Mouse (Mus musculus) hindbrain, embryonic 16.5 days (tissue): Measurements from ENCODE around the gene Gstm5. TPM values are rescaled to one million over a fixed set of nuclear protein-coding genes. Genes with fewer than 3 reads are reported as not detected.
"Not testable (repeated sequence)": the region's sequence is repeated elsewhere in the genome, so short reads cannot be mapped to it uniquely, and the experiment has no call there.

Experiments
- ATAC-seq: fragments of 200-750 bp; cut with Nextera tagmentation; 2 replicates; pipeline ENCODE4 v1.8.0; 2017; ENCODE audit warnings: moderate TSS enrichment, moderate library complexity
- H3K27ac ChIP-seq: fragments of 300-500 bp; sonication (generic); 2 replicates; pipeline ENCODE4 v1.5.1; 2014; ENCODE audit warnings: low read depth, mild to moderate bottlenecking, control low read depth, low read length, moderate library complexity
- H3K27me3 ChIP-seq: fragments of 300-500 bp; sonication (generic); replicated peaks from 2 replicates; pipeline ENCODE4 v1.6.1; 2014; ENCODE audit warnings: low read length; ENCODE audit not compliant: control insufficient read depth, insufficient read depth
- H3K36me3 ChIP-seq: fragments of 300-500 bp; sonication (generic); 2 replicates; pipeline ENCODE4 v1.6.1; 2014; ENCODE audit warnings: mild to moderate bottlenecking, low read length, moderate library complexity, mixed read lengths; ENCODE audit not compliant: control insufficient read depth, insufficient read depth
- H3K4me1 ChIP-seq: fragments of 300-500 bp; sonication (generic); 2 replicates; pipeline ENCODE4 v1.6.1; 2014; ENCODE audit warnings: low read depth, low read length; ENCODE audit not compliant: control insufficient read depth, insufficient read depth
- H3K4me2 ChIP-seq: fragments of 300-500 bp; sonication (generic); 2 replicates; pipeline ENCODE4 v1.6.1; 2014; ENCODE audit warnings: mild to moderate bottlenecking, low read length, control low read depth, moderate library complexity
- H3K4me3 ChIP-seq: fragments of 300-500 bp; sonication (generic); 2 replicates; pipeline ENCODE4 v1.5.1; 2014; ENCODE audit warnings: mild to moderate bottlenecking, low read length, control low read depth, moderate library complexity
- H3K9ac ChIP-seq: fragments of 300-500 bp; sonication (generic); 2 replicates; pipeline ENCODE4 v1.6.1; 2014; ENCODE audit warnings: low read depth, mild to moderate bottlenecking, control low read depth, low read length, moderate library complexity
- H3K9me3 ChIP-seq: fragments of 300-500 bp; sonication (generic); 2 replicates; pipeline ENCODE4 v1.6.1; 2014; ENCODE audit warnings: mild to moderate bottlenecking, low read length, moderate library complexity; ENCODE audit not compliant: control insufficient read depth
- WGBS: fragments of 180-500 bp; shearing (Covaris S2); extraction: QIAGEN DNeasy Blood & Tissue Kit; methylation state at CpG from one replicate; pipeline ENCODE4 v1.1.7; 2014; 5-methylcytosine and 5-hydroxymethylcytosine counted together
- polyA plus RNA-seq: library from polyadenylated mRNA; unstranded; fragments of >200 nt; fragmentation: Nextera tagmentation; extraction: Ambion mirVana; gene quantifications from 2 replicates; pipeline ENCODE4 v1.2.1, GENCODE M21; 2015

The Gstm5 gene
- polyA plus RNA-seq, 1 experiment from 2014 or later: 292 TPM

GRCm38 (mm10) chr3:107889236-107889635 is 6.4 kb upstream of the Gstm5 start:
- not testable (repeated sequence) for H3K4me1 ChIP-seq, ATAC-seq, H3K4me2 ChIP-seq, H3K9ac ChIP-seq, H3K27me3 ChIP-seq, H3K4me3 ChIP-seq, H3K27ac ChIP-seq, H3K9me3 ChIP-seq, H3K36me3 ChIP-seq
- 65% methylated on average over 2 of the region's 2 CpGs for WGBS

GRCm38 (mm10) chr3:107895194-107895719 is 364 bp upstream of the Gstm5 start:
- Histone ChIP-seq H3K4me3 (peak overlapping the region; percentile 73), H3K4me2 (peak overlapping the region; percentile 74), H3K36me3 (peaks cover 6% of the 10 kb centered on the region), H3K27ac (peak overlapping the region; percentile 81), H3K9me3 (no peaks in the 10 kb centered on the region), H3K27me3 (no peaks in the 10 kb centered on the region), H3K4me1 (peaks cover 3% of the 10 kb centered on the region; the same call in 1 of the 2 replicates), H3K9ac (peak overlapping the region; percentile 83)
- WGBS: 11% methylated on average over 6 of the region's 6 CpGs
- ATAC-seq: peak; percentile 48

GRCm38 (mm10) chr3:107898691-107899090 is 3.1 kb downstream of the Gstm5 start:
- no peak overlapping the region for H3K27ac ChIP-seq
- H3K4me1 ChIP-seq: peaks cover 3% of the 10 kb centered on the region; the same call in 1 of the 2 replicates
- H3K4me3 ChIP-seq: no peak overlapping the region
- no peak overlapping the region for H3K9ac ChIP-seq
- H3K36me3 ChIP-seq: peaks cover 6% of the 10 kb centered on the region
- H3K9me3 ChIP-seq: no peaks in the 10 kb centered on the region
- no peak for ATAC-seq
- 96% methylated on average over 13 of the region's 13 CpGs for WGBS
- no peaks in the 10 kb centered on the region for H3K27me3 ChIP-seq
- H3K4me2 ChIP-seq: no peak overlapping the region

- Histone ChIP-seq H3K27ac (no peak overlapping the region), H3K4me1 (no peaks in the 10 kb centered on the region; the same call in 1 of the 2 replicates), H3K9me3 (no peaks in the 10 kb centered on the region), H3K27me3 (no peaks in the 10 kb centered on the region), H3K9ac (no peak overlapping the region), H3K4me3 (no peak overlapping the region), H3K4me2 (no peak overlapping the region), H3K36me3 (peaks cover 6% of the 10 kb centered on the region)
- no peak for ATAC-seq
- WGBS: 62% methylated on average over 11 of the region's 11 CpGs
Observed at GRCm38 (mm10) chr3:107900955-107901673, 5.5 kb downstream of the Gstm5 start.

- Histone ChIP-seq H3K9ac (no peak overlapping the region), H3K4me1 (no peaks in the 10 kb centered on the region), H3K9me3 (no peaks in the 10 kb centered on the region), H3K36me3 (no peaks in the 10 kb centered on the region), H3K4me3 (no peak overlapping the region), H3K27me3 (no peaks in the 10 kb centered on the region), H3K4me2 (no peak overlapping the region), H3K27ac (no peak overlapping the region)
- no peak for ATAC-seq
- WGBS: 77% methylated on average over 6 of the region's 6 CpGs
Observed at GRCm38 (mm10) chr3:107905942-107906341, 10.3 kb downstream of the Gstm5 start.

GRCm38 (mm10) chr3:107916674-107917073 is 21.1 kb downstream of the Gstm5 start:
- H3K27me3 ChIP-seq: no peaks in the 10 kb centered on the region
- no peaks in the 10 kb centered on the region for H3K4me1 ChIP-seq
- H3K9me3 ChIP-seq: no peaks in the 10 kb centered on the region
- no peak overlapping the region for H3K4me2 ChIP-seq
- H3K4me3 ChIP-seq: no peak overlapping the region
- H3K36me3 ChIP-seq: no peaks in the 10 kb centered on the region
- H3K27ac ChIP-seq: no peak overlapping the region
- no peak overlapping the region for H3K9ac ChIP-seq
- 81% methylated on average over 15 of the region's 15 CpGs for WGBS
- ATAC-seq: no peak

- H3K27ac ChIP-seq: no peak overlapping the region
- H3K9me3 ChIP-seq: no peaks in the 10 kb centered on the region
- H3K27me3 ChIP-seq: no peaks in the 10 kb centered on the region
- no peak overlapping the region for H3K9ac ChIP-seq
- WGBS: 82% methylated on average over 3 of the region's 3 CpGs
- no peaks in the 10 kb centered on the region for H3K4me1 ChIP-seq
- no peak overlapping the region for H3K4me2 ChIP-seq
- no peaks in the 10 kb centered on the region for H3K36me3 ChIP-seq
- H3K4me3 ChIP-seq: no peak overlapping the region
- ATAC-seq: no peak
Observed at GRCm38 (mm10) chr3:107917097-107917496, 21.5 kb downstream of the Gstm5 start.

GRCm38 (mm10) chr3:107917783-107918408 is 22.3 kb downstream of the Gstm5 start:
- H3K9ac ChIP-seq: no peak overlapping the region
- no peaks in the 10 kb centered on the region for H3K36me3 ChIP-seq
- no peaks in the 10 kb centered on the region for H3K27me3 ChIP-seq
- WGBS: 59% methylated on average over 7 of the region's 7 CpGs
- H3K4me1 ChIP-seq: no peaks in the 10 kb centered on the region
- H3K4me3 ChIP-seq: no peak overlapping the region
- H3K4me2 ChIP-seq: no peak overlapping the region
- H3K9me3 ChIP-seq: no peaks in the 10 kb centered on the region
- peak; percentile 76 for ATAC-seq
- no peak overlapping the region for H3K27ac ChIP-seq

GRCm38 (mm10) chr3:107920348-107920747 is 24.7 kb downstream of the Gstm5 start:
- no peak overlapping the region for H3K4me3 ChIP-seq
- no peak overlapping the region for H3K4me2 ChIP-seq
- WGBS: 87% methylated on average over 5 of the region's 5 CpGs
- no peak for ATAC-seq
- H3K9me3 ChIP-seq: no peaks in the 10 kb centered on the region
- no peak overlapping the region for H3K9ac ChIP-seq
- H3K27me3 ChIP-seq: no peaks in the 10 kb centered on the region
- H3K4me1 ChIP-seq: no peaks in the 10 kb centered on the region
- H3K36me3 ChIP-seq: no peaks in the 10 kb centered on the region
- no peak overlapping the region for H3K27ac ChIP-seq
